ENCODE assay signal across 8 mouse cellular contexts in the genomic region with DNA sequence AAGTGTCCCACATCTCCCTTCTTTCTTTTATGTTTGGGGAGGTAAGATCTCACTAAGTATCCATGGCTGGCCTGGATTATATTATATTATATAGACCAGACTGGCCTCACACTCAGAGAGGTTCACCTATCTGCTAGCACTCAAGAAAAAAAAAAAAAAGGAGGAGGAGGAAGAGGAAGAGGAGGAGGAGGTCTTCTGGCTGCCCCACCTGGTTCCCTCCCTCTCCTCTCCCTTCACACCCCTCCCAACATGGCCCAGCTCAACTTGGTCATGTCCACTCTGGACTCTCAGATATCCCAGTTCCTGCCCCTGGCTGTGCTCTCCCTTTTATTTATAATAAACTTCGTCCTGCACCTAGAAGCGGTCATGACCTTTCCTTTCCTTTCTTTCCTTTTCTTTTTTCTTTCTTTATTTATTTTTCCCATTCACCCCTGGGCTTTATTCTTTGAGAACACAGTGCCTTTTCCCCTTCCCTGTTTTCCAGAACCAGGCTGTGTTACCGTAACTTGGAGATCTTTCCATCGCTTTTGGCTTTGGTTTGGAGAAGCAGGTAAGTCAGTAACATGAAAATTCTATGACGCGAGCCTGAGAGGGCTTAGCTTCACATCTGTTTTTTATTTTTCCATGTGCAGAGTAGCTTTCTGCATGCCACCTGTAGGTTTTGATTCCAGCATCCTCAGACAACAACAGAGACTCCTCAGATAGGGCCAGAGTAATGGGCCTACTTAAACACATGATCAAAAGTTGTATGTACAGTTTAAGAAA. TPM values are rescaled to one million over a fixed set of nuclear protein-coding genes. Genes with fewer than 3 reads are reported as not detected.
DNase-seq lines count a peak whose midpoint lies in the region; ATAC-seq and TF ChIP-seq lines count a peak whose summit lies in the region.

A gene (plus strand): TSS at position 7 of the 765 bp plus-strand sequence.

- 83% methylated on average over 6 of the region's 6 CpGs for WGBS in liver, embryonic 11.5 days
- WGBS in heart, embryonic 12.5 days, result 75% methylated on average over 6 of the region's 6 CpGs

- H3K79me2 ChIP-seq in myocyte (ENCODE audit: control insufficient read depth, insufficient read depth), result no peaks in the 10 kb centered on the region

- no peaks in the 10 kb centered on the region for H3K9me3 ChIP-seq in liver, embryonic 11.5 days (ENCODE audit: control insufficient read depth, low read length)
- no peaks in the 10 kb centered on the region for H3K9me3 ChIP-seq in heart, embryonic 12.5 days (replicated peaks)

- H3K27ac ChIP-seq in liver, embryonic 11.5 days (ENCODE audit: low read depth, low read length), result no peak within 1 kb of the TSS; the same call in 1 of the 2 replicates
- H3K27ac ChIP-seq in heart, embryonic 12.5 days (ENCODE audit: poor library complexity, severe bottlenecking), result peak within 1 kb of the TSS; percentile 88

- H3K4me3 ChIP-seq in liver, embryonic 11.5 days (ENCODE audit: low read depth, low read length), result no peak within 1 kb of the TSS
- no peak within 1 kb of the TSS for H3K4me3 ChIP-seq in heart, embryonic 12.5 days
- no peak within 1 kb of the TSS for H3K4me3 ChIP-seq in myocyte

- peak within 1 kb of the TSS; percentile 25 for H3K4me2 ChIP-seq in liver, embryonic 11.5 days
- peak within 1 kb of the TSS; percentile 38 for H3K4me2 ChIP-seq in heart, embryonic 12.5 days
- H3K4me2 ChIP-seq in myocyte (ENCODE audit: low read depth), result no peak within 1 kb of the TSS

- DNase-seq in liver, embryonic 11.5 days (ENCODE audit: low spot score), result no peak
- no peak for DNase-seq in liver
- no peak for DNase-seq in left cerebral cortex, adult 8-10 months (ENCODE audit: low spot score in 2 of 2)
- no peak for DNase-seq in right cerebral cortex, postnatal 36 days (ENCODE audit: low spot score in 2 of 2)
- no peak for DNase-seq in urinary bladder, postnatal 4 days (ENCODE audit: low spot score in 2 of 2)

- no peaks in the 10 kb centered on the region for H3K36me3 ChIP-seq in liver, embryonic 11.5 days (ENCODE audit: control insufficient read depth, insufficient read depth, low read length)
- no peaks in the 10 kb centered on the region for H3K36me3 ChIP-seq in heart, embryonic 12.5 days
- H3K36me3 ChIP-seq in myocyte (ENCODE audit: control insufficient read depth, insufficient read depth), result no peaks in the 10 kb centered on the region

- no peak within 1 kb of the TSS for H3ac ChIP-seq in myocyte (ENCODE audit: control insufficient read depth, insufficient read length)

- no peak within 1 kb of the TSS for H3K9ac ChIP-seq in liver, embryonic 11.5 days (ENCODE audit: low read depth, low read length)
- peak within 1 kb of the TSS; percentile 40; the same call in 1 of the 2 replicates for H3K9ac ChIP-seq in heart, embryonic 12.5 days

- ATAC-seq in liver, embryonic 11.5 days (replicated peaks; ENCODE audit: low FRiP score), result no peak
- ATAC-seq in common myeloid progenitor, adult 5-6 weeks (replicated peaks; ENCODE audit: low read depth, poor library complexity, severe bottlenecking), result no peak
- ATAC-seq in heart, embryonic 12.5 days (ENCODE audit: insufficient number of reproducible peaks, low FRiP score), result no peak

- H3K4me1 ChIP-seq in liver, embryonic 11.5 days (replicated peaks; ENCODE audit: control insufficient read depth, insufficient read depth, low read length), result peaks cover 25% of the 10 kb centered on the region
- peaks cover 45% of the 10 kb centered on the region for H3K4me1 ChIP-seq in heart, embryonic 12.5 days (replicated peaks)

- no peak for TF ChIP-seq POLR2A in myocyte (IDR thresholded peaks at IDR 0.05; ENCODE audit: insufficient read length, low read depth)

- no peaks in the 10 kb centered on the region for H3K27me3 ChIP-seq in liver, embryonic 11.5 days (replicated peaks; ENCODE audit: control insufficient read depth, insufficient read depth, low read length)
- no peaks in the 10 kb centered on the region for H3K27me3 ChIP-seq in heart, embryonic 12.5 days (replicated peaks)
- no peaks in the 10 kb centered on the region for H3K27me3 ChIP-seq in myocyte (ENCODE audit: control insufficient read depth, insufficient read depth, insufficient read length)

TF ChIP-seq in myocyte, 11 proteins besides CTCF, POLR2A, EP300 and RAD21:
- TF ChIP-seq E2F4 (IDR thresholded peaks at IDR 0.05; ENCODE audit: insufficient read depth), result no peak
- TF ChIP-seq TCF3 (IDR thresholded peaks at IDR 0.05; ENCODE audit: insufficient read length, low read depth), result no peak
- TF ChIP-seq TCF12 (IDR thresholded peaks at IDR 0.05; ENCODE audit: insufficient read depth, poor library complexity, severe bottlenecking), result no peak
- TF ChIP-seq MYOG (IDR thresholded peaks at IDR 0.05; ENCODE audit: control insufficient read depth in 1 of 3, insufficient read depth in 1 of 3, insufficient read length in 2 of 3, low read depth in 2 of 3), result no peak
- TF ChIP-seq MAX (IDR thresholded peaks at IDR 0.05; ENCODE audit: low read depth), result no peak
- no peak for TF ChIP-seq REST (IDR thresholded peaks at IDR 0.05; ENCODE audit: insufficient read depth, insufficient read length)
- no peak for TF ChIP-seq USF1 (IDR thresholded peaks at IDR 0.05; ENCODE audit: low read depth)
- TF ChIP-seq SRF (IDR thresholded peaks at IDR 0.05; ENCODE audit: control insufficient read depth, insufficient read length, low read depth), result no peak
- no peak for TF ChIP-seq POLR2AphosphoS2 (IDR thresholded peaks at IDR 0.05; ENCODE audit: insufficient read length, low read depth)
- no peak for TF ChIP-seq MYOD1 (IDR thresholded peaks at IDR 0.05; ENCODE audit: control insufficient read depth in 1 of 3, insufficient read length in 2 of 3, low read depth in 2 of 3)
- TF ChIP-seq CEBPB (IDR thresholded peaks at IDR 0.05; ENCODE audit: insufficient read depth, poor library complexity, severe bottlenecking), result no peak
TF ChIP-seq in myocyte: peak in this region for 0.

RNA-seq across cellular contexts. Expression of the gene that starts here (rescaled TPM):
- 22.3 and 24.2 TPM in 2 replicates for polyA plus RNA-seq in liver, embryonic 11.5 days (2014; fragmentation: Nextera tagmentation; extraction: Ambion mirVana)
- 66.4 and 70.6 TPM in 2 replicates for total RNA-seq in common myeloid progenitor, adult 5-6 weeks (2017)
- 115 and 130 TPM in 2 replicates for polyA plus RNA-seq in heart, embryonic 12.5 days (2016; fragmentation: Nextera tagmentation; extraction: Ambion mirVana)
- 10 to 100 TPM; 25.3 to 30.3 (median 28.1) TPM for total RNA-seq in left cerebral cortex, adult 8-10 months (2022)
- polyA plus RNA-seq in myocyte (2012; fragmentation: generic; extraction: Trizol), result 50.4 TPM
